Mouse (Mus musculus) hindbrain, embryonic 15.5 days (tissue): ENCODE results near the gene Plek. TPM values are rescaled to one million over a fixed set of nuclear protein-coding genes. Genes with fewer than 3 reads are reported as not detected.

Experiments used
- ATAC-seq: fragments of 200-750 bp; cut with Nextera tagmentation; 2 replicates; pipeline ENCODE4 v1.8.0; 2017; ENCODE audit warnings: low read depth, moderate number of reproducible peaks, moderate TSS enrichment; ENCODE audit not compliant: low FRiP score
- H3K27ac ChIP-seq: fragments of 300-500 bp; sonication (generic); replicated peaks from 2 replicates; pipeline ENCODE4 v1.5.1; 2015; ENCODE audit warnings: mild to moderate bottlenecking, inconsistent platforms
- H3K27me3 ChIP-seq: fragments of 300-500 bp; sonication (generic); 2 replicates; pipeline ENCODE4 v1.6.1; 2015; ENCODE audit warnings: control low read depth, inconsistent platforms
- H3K36me3 ChIP-seq: fragments of 300-500 bp; sonication (generic); 2 replicates; pipeline ENCODE4 v1.6.1; 2015; ENCODE audit warnings: control low read depth, inconsistent platforms
- H3K4me1 ChIP-seq: fragments of 300-500 bp; sonication (generic); replicated peaks from 2 replicates; pipeline ENCODE4 v1.6.1; 2015; ENCODE audit warnings: control low read depth, inconsistent platforms
- H3K4me2 ChIP-seq: fragments of 300-500 bp; sonication (generic); 2 replicates; pipeline ENCODE4 v1.6.1; 2015; ENCODE audit warnings: moderate library complexity, mild to moderate bottlenecking, inconsistent platforms
- H3K4me3 ChIP-seq: fragments of 300-500 bp; sonication (generic); 2 replicates; pipeline ENCODE4 v1.5.1; 2015; ENCODE audit warnings: mild to moderate bottlenecking, inconsistent platforms
- H3K9ac ChIP-seq: fragments of 300-500 bp; sonication (generic); 2 replicates; pipeline ENCODE4 v1.6.1; 2015; ENCODE audit warnings: inconsistent platforms
- H3K9me3 ChIP-seq: fragments of 300-500 bp; sonication (generic); 2 replicates; pipeline ENCODE4 v1.6.1; 2016; ENCODE audit warnings: control low read depth, inconsistent platforms
- WGBS: fragments of 180-500 bp; shearing (Covaris S2); methylation state at CpG from one replicate; pipeline ENCODE4 v1.1.7; 2015; 5-methylcytosine and 5-hydroxymethylcytosine counted together
- polyA plus RNA-seq: library from polyadenylated mRNA; unstranded; fragments of >200 nt; fragmentation: Nextera tagmentation; extraction: Ambion mirVana; gene quantifications from 2 replicates; pipeline ENCODE4 v1.2.1, GENCODE M21; 2015

The Plek gene
- polyA plus RNA-seq, 1 experiment from 2014 or later = 3.8 TPM

- Histone ChIP-seq H3K36me3 (no peaks in the 10 kb centered on the region), H3K4me2 (no peak overlapping the region), H3K9me3 (no peaks in the 10 kb centered on the region), H3K27me3 (no peaks in the 10 kb centered on the region), H3K4me1 (no peaks in the 10 kb centered on the region), H3K27ac (no peak overlapping the region), H3K4me3 (no peak overlapping the region), H3K9ac (no peak overlapping the region)
- no peak for ATAC-seq
These were observed 54.7 kb downstream of the Plek start for GRCm38 (mm10) chr11:16997465-16997864.

- ATAC-seq = no peak
- no peaks in the 10 kb centered on the region for H3K36me3 ChIP-seq
- H3K4me2 ChIP-seq = no peak overlapping the region
- no peak overlapping the region for H3K27ac ChIP-seq
- H3K9me3 ChIP-seq = no peaks in the 10 kb centered on the region
- no peak overlapping the region for H3K9ac ChIP-seq
- H3K4me3 ChIP-seq = no peak overlapping the region
- no peaks in the 10 kb centered on the region for H3K27me3 ChIP-seq
- no peaks in the 10 kb centered on the region for H3K4me1 ChIP-seq
These were observed 55.4 kb downstream of the Plek start for GRCm38 (mm10) chr11:16996818-16997217.

- Histone ChIP-seq H3K36me3 (no peaks in the 10 kb centered on the region), H3K9me3 (no peaks in the 10 kb centered on the region), H3K4me1 (no peaks in the 10 kb centered on the region), H3K9ac (no peak overlapping the region), H3K27me3 (no peaks in the 10 kb centered on the region), H3K4me3 (no peak overlapping the region), H3K4me2 (no peak overlapping the region), H3K27ac (no peak overlapping the region)
- no peak for ATAC-seq
- WGBS = 85% methylated on average over 6 of the region's 6 CpGs
These were observed 59.3 kb downstream of the Plek start for GRCm38 (mm10) chr11:16992880-16993279.

GRCm38 (mm10) chr11:16989885-16990284, 62.3 kb downstream of the Plek start:
- WGBS = 91% methylated on average over 5 of the region's 5 CpGs
- ATAC-seq = no peak
- no peaks in the 10 kb centered on the region for H3K36me3 ChIP-seq

GRCm38 (mm10) chr11:16987745-16988328, 64.3 kb downstream of the Plek start:
- no peak for ATAC-seq
- Histone ChIP-seq H3K9me3 (no peaks in the 10 kb centered on the region), H3K4me1 (no peaks in the 10 kb centered on the region), H3K4me2 (no peak overlapping the region), H3K27me3 (no peaks in the 10 kb centered on the region), H3K4me3 (no peak overlapping the region), H3K27ac (no peak overlapping the region), H3K36me3 (no peaks in the 10 kb centered on the region), H3K9ac (no peak overlapping the region)
- 82% methylated on average over 6 of the region's 6 CpGs for WGBS

More at GRCm38 (mm10) chr11:16989885-16990284, 62.3 kb downstream of the Plek start:
- no peak overlapping the region for H3K4me3 ChIP-seq
- H3K27ac ChIP-seq = no peak overlapping the region
- no peaks in the 10 kb centered on the region for H3K27me3 ChIP-seq
- H3K4me1 ChIP-seq = no peaks in the 10 kb centered on the region
- no peak overlapping the region for H3K4me2 ChIP-seq
- no peaks in the 10 kb centered on the region for H3K9me3 ChIP-seq
- no peak overlapping the region for H3K9ac ChIP-seq

- WGBS = 92% methylated on average over 7 of the region's 7 CpGs
- Histone ChIP-seq H3K4me2 (no peak overlapping the region), H3K9ac (no peak overlapping the region), H3K4me1 (no peaks in the 10 kb centered on the region), H3K9me3 (no peaks in the 10 kb centered on the region), H3K36me3 (peaks cover under 1% of the 10 kb centered on the region; the same call in 1 of the 2 replicates), H3K27ac (no peak overlapping the region), H3K4me3 (no peak overlapping the region), H3K27me3 (no peaks in the 10 kb centered on the region)
- no peak for ATAC-seq
These were observed 65.5 kb downstream of the Plek start for GRCm38 (mm10) chr11:16986550-16987187.

GRCm38 (mm10) chr11:16978161-16978707, 73.9 kb downstream of the Plek start:
- Histone ChIP-seq H3K9ac (no peak overlapping the region), H3K4me2 (no peak overlapping the region), H3K4me3 (no peak overlapping the region), H3K27me3 (no peaks in the 10 kb centered on the region), H3K4me1 (no peaks in the 10 kb centered on the region), H3K27ac (no peak overlapping the region), H3K9me3 (no peaks in the 10 kb centered on the region), H3K36me3 (peaks cover 10% of the 10 kb centered on the region)
- ATAC-seq = no peak
- 92% methylated on average over 5 of the region's 5 CpGs for WGBS

GRCm38 (mm10) chr11:16977611-16978010, 74.6 kb downstream of the Plek start:
- no peak for ATAC-seq
- Histone ChIP-seq H3K4me2 (no peak overlapping the region), H3K9ac (no peak overlapping the region), H3K4me1 (no peaks in the 10 kb centered on the region), H3K4me3 (no peak overlapping the region), H3K36me3 (peaks cover 10% of the 10 kb centered on the region), H3K27me3 (no peaks in the 10 kb centered on the region), H3K9me3 (no peaks in the 10 kb centered on the region), H3K27ac (no peak overlapping the region)
- 68% methylated on average over 2 of the region's 2 CpGs for WGBS

GRCm38 (mm10) chr11:16976937-16977336, 75.2 kb downstream of the Plek start:
- ATAC-seq = no peak
- peaks cover 10% of the 10 kb centered on the region for H3K36me3 ChIP-seq
- H3K27ac ChIP-seq = no peak overlapping the region
- WGBS = 90% methylated on average over 4 of the region's 4 CpGs
- no peak overlapping the region for H3K4me3 ChIP-seq
- H3K4me2 ChIP-seq = no peak overlapping the region
- H3K9me3 ChIP-seq = no peaks in the 10 kb centered on the region
- no peaks in the 10 kb centered on the region for H3K4me1 ChIP-seq
- no peak overlapping the region for H3K9ac ChIP-seq
- no peaks in the 10 kb centered on the region for H3K27me3 ChIP-seq

GRCm38 (mm10) chr11:16973086-16973485, 79.1 kb downstream of the Plek start:
- no peak for ATAC-seq
- Histone ChIP-seq H3K4me3 (no peak overlapping the region), H3K9ac (no peak overlapping the region), H3K27ac (no peak overlapping the region), H3K4me1 (no peaks in the 10 kb centered on the region), H3K36me3 (peaks cover 4% of the 10 kb centered on the region; the same call in 1 of the 2 replicates), H3K9me3 (no peaks in the 10 kb centered on the region), H3K27me3 (no peaks in the 10 kb centered on the region), H3K4me2 (no peak overlapping the region)
- whole genome bisulfite sequencing = 89% methylated on average over 1 of the region's 1 CpGs

- Histone ChIP-seq H3K27me3 (no peaks in the 10 kb centered on the region), H3K9ac (no peak overlapping the region), H3K36me3 (peaks cover 4% of the 10 kb centered on the region; the same call in 1 of the 2 replicates), H3K27ac (no peak overlapping the region), H3K4me1 (no peaks in the 10 kb centered on the region), H3K9me3 (no peaks in the 10 kb centered on the region), H3K4me3 (no peak overlapping the region), H3K4me2 (no peak overlapping the region)
- WGBS = 88% methylated on average over 3 of the region's 3 CpGs
- ATAC-seq = no peak
These were observed 80.2 kb downstream of the Plek start for GRCm38 (mm10) chr11:16972027-16972426.

- Histone ChIP-seq H3K4me2 (no peak overlapping the region), H3K36me3 (peaks cover 4% of the 10 kb centered on the region; the same call in 1 of the 2 replicates), H3K4me1 (no peaks in the 10 kb centered on the region), H3K9ac (no peak overlapping the region), H3K27ac (no peak overlapping the region), H3K27me3 (no peaks in the 10 kb centered on the region), H3K9me3 (no peaks in the 10 kb centered on the region), H3K4me3 (no peak overlapping the region)
- 86% methylated on average over 2 of the region's 2 CpGs for whole genome bisulfite sequencing
- ATAC-seq = no peak
These were observed 82.5 kb downstream of the Plek start for GRCm38 (mm10) chr11:16969650-16970049.
